30 mouse cellular contexts compared by ENCODE assay signal in genomic region chr9:83259511-83259910, GRCm38 (mm10).
"Had no signal": no experiment of that assay in that cellular context is flagged by ENCODE, and none has a peak within 500 bp of the region (broad histone marks: within the 10 kb centered on the region; RNA-seq: fewer than 3 reads in every experiment).

No protein-coding gene starts in this region.

- ATAC-seq: liver, embryonic 12.5 days; liver, postnatal 0 days; lung, postnatal 0 days; midbrain, embryonic 13.5 days; midbrain, embryonic 15.5 days; midbrain, embryonic 16.5 days had no signal

- DNase-seq: left cerebral cortex, postnatal 4 days; liver; liver, embryonic 13.5 days; liver, postnatal 0 days; lung, adult 18-20 months; lung, adult 2 months; lung, embryonic 14.5 days; lung, postnatal 10 days; lung, postnatal 14 days; lung, postnatal 36 days; lung, postnatal 4 days; midbrain, embryonic 14.5 days had no signal

- H3K36me3 ChIP-seq: limb, embryonic 10.5 days; limb, embryonic 12.5 days; limb, embryonic 13.5 days; limb, embryonic 15.5 days; liver, embryonic 12.5 days; liver, embryonic 13.5 days; liver, embryonic 15.5 days; lung, embryonic 15.5 days; midbrain, embryonic 12.5 days; midbrain, embryonic 13.5 days; midbrain, embryonic 15.5 days; neural tube, embryonic 12.5 days had no signal

- H3K4me2 ChIP-seq: limb, embryonic 12.5 days; limb, embryonic 13.5 days; limb, embryonic 15.5 days; liver, embryonic 11.5 days; liver, embryonic 12.5 days; liver, embryonic 13.5 days; liver, embryonic 15.5 days; lung, embryonic 14.5 days; lung, embryonic 15.5 days; midbrain, embryonic 12.5 days; midbrain, embryonic 13.5 days; midbrain, embryonic 15.5 days; neural tube, embryonic 12.5 days had no signal

- H3K27me3 ChIP-seq: limb, embryonic 12.5 days; limb, embryonic 13.5 days; limb, embryonic 15.5 days; liver, embryonic 12.5 days; liver, embryonic 13.5 days; liver, embryonic 15.5 days; lung, embryonic 15.5 days; megakaryocyte, embryonic 14.5 days; midbrain, embryonic 12.5 days; midbrain, embryonic 13.5 days; midbrain, embryonic 15.5 days; neural tube, embryonic 12.5 days had no signal

- H3K4me1 ChIP-seq: limb, embryonic 10.5 days; liver, embryonic 12.5 days; liver, embryonic 13.5 days; liver, embryonic 15.5 days; lung, embryonic 15.5 days; midbrain, embryonic 12.5 days; midbrain, embryonic 13.5 days; midbrain, embryonic 15.5 days; neural tube, embryonic 12.5 days had no signal

- H3K9ac ChIP-seq: limb, embryonic 12.5 days; limb, embryonic 13.5 days; limb, embryonic 15.5 days; liver, embryonic 12.5 days; liver, embryonic 13.5 days; liver, embryonic 14.5 days; liver, embryonic 15.5 days; liver, postnatal 0 days; lung, embryonic 14.5 days; lung, embryonic 15.5 days; midbrain, embryonic 12.5 days; midbrain, embryonic 13.5 days; midbrain, embryonic 15.5 days; neural tube, embryonic 12.5 days had no signal

- H3K4me3 ChIP-seq: limb, embryonic 10.5 days; limb, embryonic 12.5 days; limb, embryonic 13.5 days; limb, embryonic 15.5 days; liver, embryonic 12.5 days; liver, embryonic 13.5 days; liver, embryonic 15.5 days; lung, embryonic 15.5 days; megakaryocyte, embryonic 14.5 days; midbrain, embryonic 12.5 days; midbrain, embryonic 13.5 days; midbrain, embryonic 15.5 days; myocyte; neural tube, embryonic 12.5 days had no signal

- H3K27ac ChIP-seq: limb, embryonic 10.5 days; limb, embryonic 12.5 days; limb, embryonic 13.5 days; limb, embryonic 15.5 days; liver, embryonic 12.5 days; liver, embryonic 13.5 days; liver, embryonic 14.5 days; liver, embryonic 15.5 days; lung, embryonic 15.5 days; macrophage; midbrain, embryonic 12.5 days; midbrain, embryonic 13.5 days; midbrain, embryonic 15.5 days; neural tube, embryonic 12.5 days had no signal

- H3K9me3 ChIP-seq: limb, embryonic 10.5 days; limb, embryonic 12.5 days; limb, embryonic 13.5 days; limb, embryonic 15.5 days; liver, embryonic 12.5 days; liver, embryonic 13.5 days; liver, embryonic 15.5 days; lung, embryonic 15.5 days; megakaryocyte, embryonic 14.5 days; midbrain, embryonic 12.5 days; midbrain, embryonic 13.5 days; midbrain, embryonic 15.5 days; neural tube, embryonic 12.5 days had no signal
